Mouse (Mus musculus) limb, embryonic 12.5 days (tissue): ENCODE measurements around the gene Cacna2d2. TPM values are rescaled to one million over a fixed set of nuclear protein-coding genes. Genes with fewer than 3 reads are reported as not detected.

Source experiments
- ATAC-seq: fragments of 200-750 bp; cut with Nextera tagmentation; 2 replicates; pipeline ENCODE4 v1.8.0; 2017; ENCODE audit warnings: low read depth, moderate TSS enrichment; ENCODE audit not compliant: insufficient number of reproducible peaks, insufficient read depth, low FRiP score, low TSS enrichment
- H3K27ac ChIP-seq: fragments of 300-500 bp; sonication (generic); 2 replicates; pipeline ENCODE4 v1.5.1; 2016; ENCODE audit warnings: mild to moderate bottlenecking, moderate library complexity
- H3K27me3 ChIP-seq: fragments of 300-500 bp; sonication (generic); 2 replicates; pipeline ENCODE4 v1.6.1; 2016; ENCODE audit warnings: mild to moderate bottlenecking, moderate library complexity
- H3K36me3 ChIP-seq: fragments of 300-500 bp; sonication (generic); 2 replicates; pipeline ENCODE4 v1.6.1; 2016; ENCODE audit warnings: mild to moderate bottlenecking, moderate library complexity
- H3K4me1 ChIP-seq: fragments of 300-500 bp; sonication (generic); replicated peaks from 2 replicates; pipeline ENCODE4 v1.6.1; 2016
- H3K4me2 ChIP-seq: fragments of 300-500 bp; sonication (generic); 2 replicates; pipeline ENCODE4 v1.6.1; 2016; ENCODE audit warnings: mild to moderate bottlenecking, moderate library complexity
- H3K4me3 ChIP-seq: fragments of 300-500 bp; sonication (generic); replicated peaks from 2 replicates; pipeline ENCODE4 v1.5.1; 2016; ENCODE audit warnings: mild to moderate bottlenecking
- H3K9ac ChIP-seq: fragments of 300-500 bp; sonication (generic); replicated peaks from 2 replicates; pipeline ENCODE4 v1.6.1; 2016; ENCODE audit warnings: mild to moderate bottlenecking, moderate library complexity
- H3K9me3 ChIP-seq: fragments of 300-500 bp; sonication (generic); 2 replicates; pipeline ENCODE4 v1.6.1; 2016; ENCODE audit warnings: mild to moderate bottlenecking, moderate library complexity
- WGBS: fragments of 180-500 bp; shearing (Covaris S2); methylation state at CpG from one replicate; pipeline ENCODE4 v1.1.7; 2016; 5-methylcytosine and 5-hydroxymethylcytosine counted together
- polyA plus RNA-seq: library from polyadenylated mRNA; unstranded; fragments of >200 nt; fragmentation: Nextera tagmentation; extraction: Ambion mirVana; gene quantifications from 2 replicates; pipeline ENCODE4 v1.2.1, GENCODE M21; 2016

Cacna2d2 gene
- polyA plus RNA-seq, 1 experiment from 2014 or later: 0.49 TPM

DNA sequence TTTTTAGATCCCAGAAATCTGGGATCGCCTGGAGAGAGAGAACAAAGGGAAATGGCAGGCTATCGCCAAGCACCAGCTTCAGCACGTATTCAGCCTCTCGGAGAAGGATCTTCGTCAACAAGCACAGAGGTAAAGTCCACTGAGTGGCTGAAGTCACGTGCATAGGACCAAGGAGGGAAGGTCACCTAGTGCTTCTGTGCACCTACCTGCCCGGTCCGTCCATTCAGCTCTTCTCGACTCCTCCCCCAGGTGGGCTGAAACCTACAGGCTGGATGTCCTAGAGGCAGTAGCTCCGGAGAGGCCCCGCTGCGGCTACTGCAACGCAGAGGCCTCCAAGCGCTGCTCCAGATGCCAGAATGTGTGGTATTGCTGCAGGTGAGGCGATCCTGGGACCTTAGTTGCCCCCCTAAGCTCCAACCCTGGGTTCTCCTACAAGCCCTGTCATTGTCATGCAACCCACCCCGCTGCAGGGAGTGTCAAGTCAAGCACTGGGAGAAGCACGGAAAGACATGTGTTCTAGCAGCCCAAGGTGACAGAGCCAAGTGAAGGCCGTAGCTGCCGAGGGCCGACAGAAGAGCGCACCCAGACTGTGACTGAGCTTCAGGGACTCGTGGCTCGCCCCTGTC lies 151.2 kb downstream of the Cacna2d2 start:
- Histone ChIP-seq H3K36me3 (no peaks in the 10 kb centered on the region), H3K4me1 (peaks cover 65% of the 10 kb centered on the region), H3K4me2 (peak overlapping the region; percentile 89), H3K4me3 (peak overlapping the region; percentile 75), H3K27ac (peak overlapping the region; percentile 87), H3K9me3 (no peaks in the 10 kb centered on the region), H3K9ac (peak overlapping the region; percentile 83; the same call in 1 of the 2 replicates), H3K27me3 (peaks cover 13% of the 10 kb centered on the region; the same call in 1 of the 2 replicates)
- WGBS: 30% methylated on average over 23 of the region's 23 CpGs
- no peak for ATAC-seq

DNA sequence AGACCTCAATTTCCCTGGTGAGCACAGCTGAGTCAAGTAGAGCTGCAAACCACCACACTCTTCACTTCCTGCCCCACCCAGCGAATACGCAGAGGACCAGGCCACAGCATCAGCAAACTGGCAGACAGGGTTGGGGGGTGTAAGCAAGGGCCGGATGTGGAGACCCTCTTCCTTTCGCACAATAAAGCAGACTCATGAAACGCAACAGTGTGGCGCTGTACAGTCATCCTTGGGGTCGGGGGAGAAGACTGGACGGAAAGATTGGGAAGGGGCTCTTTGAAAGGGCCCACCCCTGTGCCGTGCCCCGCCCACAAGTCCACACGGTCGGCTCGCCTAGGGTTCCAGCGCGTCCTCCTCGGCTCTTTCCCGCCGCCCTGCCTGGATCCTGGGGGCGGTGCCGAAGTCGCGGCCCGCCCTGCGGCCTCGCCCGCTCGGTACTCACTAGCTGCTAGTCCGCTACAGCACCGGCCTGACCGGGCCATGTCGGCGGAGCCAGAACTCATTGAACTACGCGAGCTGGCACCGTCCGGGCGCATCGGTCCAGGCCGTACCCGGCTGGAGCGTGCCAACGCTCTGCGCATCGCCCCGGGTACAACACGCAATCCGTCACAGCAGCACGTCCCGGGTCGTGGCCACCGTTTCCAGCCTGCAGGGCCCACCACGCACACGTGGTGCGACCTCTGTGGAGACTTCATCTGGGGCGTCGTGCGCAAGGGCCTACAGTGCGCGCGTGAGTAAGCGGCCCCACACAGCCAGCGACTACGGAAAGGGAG lies 151.9 kb downstream of the Cacna2d2 start, which contains the start of gene Rassf1:
Gene Rassf1, plus strand, starts transcription at position 439 of the 773 bp plus-strand sequence.
- H3K4me3 ChIP-seq: peak within 1 kb of the TSS; percentile 75
- peak within 1 kb of the TSS; percentile 87 for H3K27ac ChIP-seq
- peak within 1 kb of the TSS; percentile 89 for H3K4me2 ChIP-seq
- 0 out of 2 replicates have a peak, but pooled peaks have one; percentile 3 for ATAC-seq
- peaks cover 65% of the 10 kb centered on the region for H3K4me1 ChIP-seq
- peaks cover 13% of the 10 kb centered on the region; the same call in 1 of the 2 replicates for H3K27me3 ChIP-seq
- H3K9ac ChIP-seq: peak within 1 kb of the TSS; percentile 83
- WGBS: under 1% methylated on average over 63 of the region's 63 CpGs
- H3K9me3 ChIP-seq: no peaks in the 10 kb centered on the region
- H3K36me3 ChIP-seq: peaks cover under 1% of the 10 kb centered on the region; the same call in 1 of the 2 replicates

DNA sequence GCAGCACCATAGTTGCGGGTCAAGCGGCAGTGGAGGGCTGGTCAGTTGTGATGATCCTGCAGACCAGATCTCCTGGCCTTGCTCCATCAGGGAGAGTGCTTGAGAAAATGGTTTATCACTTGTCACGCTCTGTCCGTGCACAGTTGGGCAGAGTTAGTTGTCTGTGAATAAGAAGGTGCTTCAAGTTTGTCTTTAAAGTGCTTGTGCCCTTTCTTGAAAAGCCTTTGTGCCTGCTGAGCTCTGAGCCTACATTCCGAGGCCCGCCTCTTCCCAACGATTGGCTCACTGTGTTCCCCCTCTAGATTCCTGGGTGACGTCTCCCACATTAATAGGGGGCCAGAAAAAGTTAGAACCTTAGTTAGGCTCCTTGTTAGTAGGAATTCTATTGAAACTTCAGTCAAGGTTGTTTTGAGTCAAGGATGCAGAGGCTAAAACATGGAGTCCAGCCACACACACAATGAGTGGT lies 152.5 kb downstream of the Cacna2d2 start:
- H3K4me3 ChIP-seq: peak overlapping the region; percentile 75
- H3K27ac ChIP-seq: peak overlapping the region; percentile 87
- H3K9ac ChIP-seq: peak overlapping the region; percentile 83
- H3K36me3 ChIP-seq: peaks cover 7% of the 10 kb centered on the region
- ATAC-seq: no peak
- peaks cover 13% of the 10 kb centered on the region; the same call in 1 of the 2 replicates for H3K27me3 ChIP-seq
- H3K9me3 ChIP-seq: no peaks in the 10 kb centered on the region
- 6% methylated on average over 8 of the region's 8 CpGs for WGBS
- peak overlapping the region; percentile 89 for H3K4me2 ChIP-seq
- peaks cover 65% of the 10 kb centered on the region for H3K4me1 ChIP-seq

GRCm38 (mm10) chr9:107552690-107553393 lies 153.4 kb downstream of the Cacna2d2 start:
- peak overlapping the region; percentile 89 for H3K4me2 ChIP-seq
- peaks cover 16% of the 10 kb centered on the region for H3K36me3 ChIP-seq
- H3K9ac ChIP-seq: no peak overlapping the region
- H3K9me3 ChIP-seq: no peaks in the 10 kb centered on the region
- H3K27ac ChIP-seq: peak overlapping the region; percentile 95; the same call in 1 of the 2 replicates
- ATAC-seq: no peak
- H3K4me3 ChIP-seq: peak overlapping the region; percentile 75
- WGBS: 82% methylated on average over 5 of the region's 5 CpGs
- H3K27me3 ChIP-seq: peaks cover 13% of the 10 kb centered on the region; the same call in 1 of the 2 replicates
- peaks cover 56% of the 10 kb centered on the region for H3K4me1 ChIP-seq

GRCm38 (mm10) chr9:107553541-107554318 lies 154.3 kb downstream of the Cacna2d2 start:
- H3K27ac ChIP-seq: peak overlapping the region; percentile 95

GRCm38 (mm10) chr9:107554319-107554825 lies 155.0 kb downstream of the Cacna2d2 start:
- WGBS: 0% methylated on average over 53 of the region's 53 CpGs
- Histone ChIP-seq H3K9ac (peak overlapping the region; percentile 85), H3K27me3 (peaks cover 10% of the 10 kb centered on the region; the same call in 1 of the 2 replicates), H3K27ac (peak overlapping the region; percentile 95), H3K36me3 (peaks cover 31% of the 10 kb centered on the region), H3K4me2 (peak overlapping the region; percentile 89), H3K4me3 (peak overlapping the region; percentile 75), H3K4me1 (peaks cover 55% of the 10 kb centered on the region), H3K9me3 (no peaks in the 10 kb centered on the region)
- peak; percentile 91 for ATAC-seq

More at GRCm38 (mm10) chr9:107553541-107554318, 154.3 kb downstream of the Cacna2d2 start:
- 4% methylated on average over 37 of the region's 37 CpGs for WGBS
- Histone ChIP-seq H3K4me1 (peaks cover 55% of the 10 kb centered on the region), H3K27me3 (peaks cover 13% of the 10 kb centered on the region; the same call in 1 of the 2 replicates), H3K36me3 (peaks cover 25% of the 10 kb centered on the region), H3K4me2 (peak overlapping the region; percentile 89), H3K9me3 (no peaks in the 10 kb centered on the region), H3K4me3 (peak overlapping the region; percentile 75), H3K9ac (peak overlapping the region; percentile 56)
- ATAC-seq: peak; percentile 12; the same call in 1 of the 2 replicates

- Histone ChIP-seq H3K4me1 (peaks cover 55% of the 10 kb centered on the region), H3K4me2 (peak overlapping the region; percentile 89), H3K36me3 (peaks cover 38% of the 10 kb centered on the region), H3K9ac (peak overlapping the region; percentile 85), H3K4me3 (peak overlapping the region; percentile 75), H3K27ac (peak overlapping the region; percentile 95), H3K27me3 (peaks cover 7% of the 10 kb centered on the region; the same call in 1 of the 2 replicates), H3K9me3 (no peaks in the 10 kb centered on the region)
- ATAC-seq: peak; percentile 12
- WGBS: under 1% methylated on average over 23 of the region's 23 CpGs
Measured at GRCm38 (mm10) chr9:107555031-107555457, 155.6 kb downstream of the Cacna2d2 start.

DNA sequence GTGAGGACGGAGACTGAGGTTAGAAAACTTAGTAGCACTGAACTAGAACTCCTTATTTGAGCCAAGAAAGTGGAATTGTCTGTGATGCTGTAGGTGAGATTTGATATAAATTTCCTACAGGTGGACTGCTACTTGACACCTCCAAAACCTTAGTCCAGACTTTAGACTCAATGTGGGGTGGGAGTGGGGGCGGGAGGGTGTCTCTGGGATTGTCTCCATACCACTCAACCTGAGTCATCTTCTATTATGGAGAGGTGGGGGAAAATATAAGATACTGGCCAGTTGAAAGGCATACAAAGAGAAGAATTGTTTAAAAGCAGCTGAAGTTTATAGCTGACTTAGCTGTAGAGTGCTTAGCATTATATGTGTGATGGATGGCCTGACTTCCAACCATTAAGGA lies 156.3 kb downstream of the Cacna2d2 start:
- peak overlapping the region; percentile 89 for H3K4me2 ChIP-seq
- H3K4me3 ChIP-seq: peak overlapping the region; percentile 75
- H3K9ac ChIP-seq: peak overlapping the region; percentile 85
- WGBS: 45% methylated on average over 2 of the region's 2 CpGs
- no peak for ATAC-seq
- peaks cover 2% of the 10 kb centered on the region; the same call in 1 of the 2 replicates for H3K27me3 ChIP-seq
- H3K36me3 ChIP-seq: peaks cover 44% of the 10 kb centered on the region
- H3K9me3 ChIP-seq: no peaks in the 10 kb centered on the region
- H3K4me1 ChIP-seq: peaks cover 51% of the 10 kb centered on the region
- peak overlapping the region; percentile 95; the same call in 1 of the 2 replicates for H3K27ac ChIP-seq

GRCm38 (mm10) chr9:107556346-107556745 lies 156.9 kb downstream of the Cacna2d2 start:
- H3K4me3 ChIP-seq: peak overlapping the region; percentile 75
- H3K4me1 ChIP-seq: peaks cover 45% of the 10 kb centered on the region
- no peak for ATAC-seq
- peaks cover 51% of the 10 kb centered on the region for H3K36me3 ChIP-seq
- no peaks in the 10 kb centered on the region for H3K27me3 ChIP-seq
- no peaks in the 10 kb centered on the region for H3K9me3 ChIP-seq
- peak overlapping the region; percentile 89 for H3K4me2 ChIP-seq
- 81% methylated on average over 3 of the region's 3 CpGs for WGBS
- H3K9ac ChIP-seq: 0 out of 2 replicates have a peak overlapping the region, but pooled peaks have one; percentile 85
- H3K27ac ChIP-seq: no peak overlapping the region
